Mouse (Mus musculus) heart, adult 2 months (tissue): Measurements from ENCODE around the gene Ehmt1. TPM values are rescaled to one million over a fixed set of nuclear protein-coding genes. Genes with fewer than 3 reads are reported as not detected.

Experiments used
- DNase-seq, 2 experiments: peaks; one replicate each; pipeline ENCODE4 v3.0.0; 2021
- H3K27ac ChIP-seq: fragments of 200-600 bp; 2 replicates; pipeline ENCODE4 v1.8.1; 2022
- H3K27me3 ChIP-seq: fragments of 200-500 bp; 2 replicates; pipeline ENCODE4 v1.6.1; 2012; ENCODE audit warnings: mild to moderate bottlenecking, low read length, inconsistent platforms, mixed read lengths; ENCODE audit not compliant: control insufficient read depth, insufficient read depth
- H3K36me3 ChIP-seq: fragments of 200-500 bp; 2 replicates; pipeline ENCODE4 v1.6.1; 2012; ENCODE audit warnings: low read length, inconsistent platforms; ENCODE audit not compliant: control insufficient read depth, insufficient read depth
- H3K4me1 ChIP-seq: fragments of 200-500 bp; 2 replicates; pipeline ENCODE4 v1.6.1; 2011; ENCODE audit warnings: low read length; ENCODE audit not compliant: control insufficient read depth, insufficient read depth
- H3K4me3 ChIP-seq: fragments of 200-600 bp; 2 replicates; pipeline ENCODE4 v1.8.1; 2022
- H3K79me2 ChIP-seq: fragments of 200-500 bp; replicated peaks from 2 replicates; pipeline ENCODE4 v1.6.1; 2012; ENCODE audit warnings: mild to moderate bottlenecking, inconsistent platforms, low read length, moderate library complexity, mixed read lengths; ENCODE audit not compliant: control insufficient read depth, insufficient read depth
- H3K9ac ChIP-seq: fragments of 200-500 bp; 2 replicates; pipeline ENCODE4 v1.6.1; 2012; ENCODE audit warnings: low read depth, mild to moderate bottlenecking, control low read depth, inconsistent platforms, low read length, mixed read lengths
- CTCF ChIP-seq: fragments of 200-600 bp; IDR thresholded peaks from 2 replicates; pipeline ENCODE4 v1.8.1; 2022; ENCODE audit warnings: antibody characterized with exemption, mild to moderate bottlenecking, moderate library complexity
- EP300 ChIP-seq: fragments of 200-500 bp; IDR thresholded peaks from 2 replicates; pipeline ENCODE4 v1.6.1; 2011; ENCODE audit warnings: low read depth, low read length, control low read depth; ENCODE audit not compliant: insufficient read depth
- POLR2A ChIP-seq: fragments of 200-500 bp; IDR thresholded peaks from 2 replicates; pipeline ENCODE4 v1.6.1; 2011; ENCODE audit warnings: mild to moderate bottlenecking, low read depth, low read length, control low read depth; ENCODE audit not compliant: insufficient read depth
- WGBS: fragments of 180-500 bp; shearing (Covaris S2); methylation state at CpG from one replicate; pipeline ENCODE4 v1.1.7; 2018; 5-methylcytosine and 5-hydroxymethylcytosine counted together
- intact Hi-C: fragments of 180-260 bp; cut with DNase I; formaldehyde crosslinking; loops from one replicate; pipeline ENCODE4 v1.15.1; 2025
- polyA plus RNA-seq: library from polyadenylated mRNA; depleted of rRNA; stranded (reverse); fragments of >200 nt; gene quantifications from 2 replicates; pipeline ENCODE4 v1.2.3, GENCODE M21; 2012
- total RNA-seq, 2 experiments: library from RNA; stranded (reverse); gene quantifications; 2 replicates each; pipeline ENCODE4 v1.2.3; 2021

The Ehmt1 gene
- total and polyA plus RNA-seq, 3 experiments: 27.0 to 33.2 (median 29.8) TPM

DNA sequence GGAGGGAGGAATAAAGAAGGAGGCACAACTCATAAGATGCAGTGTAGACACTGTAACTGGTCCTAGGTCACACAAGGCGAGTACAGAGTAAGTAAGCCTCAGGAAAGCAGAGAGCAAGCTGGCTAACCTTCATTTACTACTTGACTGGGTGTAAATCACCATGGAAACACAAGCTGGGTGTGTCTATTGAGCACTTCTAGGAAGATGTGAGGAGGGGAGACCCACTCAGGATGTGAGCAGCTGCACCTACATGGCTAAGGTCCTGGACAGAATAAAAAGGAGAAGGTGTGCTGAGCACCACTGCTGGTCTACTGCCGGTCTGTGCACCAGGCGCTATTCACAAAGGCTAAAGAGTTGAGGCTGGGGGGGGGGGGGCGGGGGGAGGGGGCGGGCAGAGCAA is 142.6 kb downstream of the Ehmt1 start:
- Histone ChIP-seq H3K27me3 (no peaks in the 10 kb centered on the region), H3K36me3 (no peaks in the 10 kb centered on the region), H3K4me1 (no peaks in the 10 kb centered on the region; the same call in 1 of the 2 replicates), H3K27ac (no peak overlapping the region), H3K9ac (no peak overlapping the region), H3K79me2 (no peaks in the 10 kb centered on the region), H3K4me3 (no peak overlapping the region)
- intact Hi-C loops: no loop called here
- 48% methylated on average over 3 of the region's 5 CpGs for WGBS
- no peak for DNase-seq
- TF ChIP-seq EP300 (no peak), CTCF (no peak), POLR2A (no peak)

DNA sequence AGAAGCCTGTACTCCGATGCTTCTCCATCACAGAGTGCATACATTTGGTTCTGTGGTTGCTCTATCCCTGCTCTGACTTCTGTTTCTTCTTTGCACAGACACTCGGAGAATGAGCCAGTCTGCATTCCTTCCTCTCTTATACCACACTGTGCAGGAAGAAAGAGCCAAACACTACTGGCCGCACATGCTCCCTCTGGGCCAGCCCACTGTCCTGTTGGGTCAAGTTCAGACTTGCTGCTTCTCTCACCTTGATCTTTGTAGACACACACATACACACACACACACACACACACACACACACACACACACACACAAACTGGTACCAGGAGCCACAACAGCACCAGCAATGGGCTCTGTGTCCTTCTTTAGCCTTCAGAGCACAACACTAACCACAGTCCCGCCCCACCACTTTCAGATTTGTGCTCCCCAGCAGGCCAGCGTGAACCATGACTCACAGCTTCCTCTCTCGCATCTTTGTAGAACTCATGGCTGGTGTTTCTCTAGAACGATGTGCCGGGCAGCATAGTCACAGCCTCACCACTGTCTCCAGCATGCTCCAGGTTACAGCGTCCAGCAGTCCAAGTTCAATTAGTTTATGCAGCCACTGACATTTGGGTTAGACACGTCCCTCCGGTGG is 143.3 kb downstream of the Ehmt1 start:
- TF ChIP-seq EP300 (no peak), CTCF (no peak), POLR2A (no peak)
- Histone ChIP-seq H3K4me1 (no peaks in the 10 kb centered on the region; the same call in 1 of the 2 replicates), H3K9ac (no peak overlapping the region), H3K79me2 (no peaks in the 10 kb centered on the region), H3K4me3 (no peak overlapping the region), H3K27ac (no peak overlapping the region), H3K36me3 (no peaks in the 10 kb centered on the region), H3K27me3 (no peaks in the 10 kb centered on the region)
- intact Hi-C loops: no loop called here
- no peak for DNase-seq
- 68% methylated on average over 11 of the region's 11 CpGs for WGBS

DNA sequence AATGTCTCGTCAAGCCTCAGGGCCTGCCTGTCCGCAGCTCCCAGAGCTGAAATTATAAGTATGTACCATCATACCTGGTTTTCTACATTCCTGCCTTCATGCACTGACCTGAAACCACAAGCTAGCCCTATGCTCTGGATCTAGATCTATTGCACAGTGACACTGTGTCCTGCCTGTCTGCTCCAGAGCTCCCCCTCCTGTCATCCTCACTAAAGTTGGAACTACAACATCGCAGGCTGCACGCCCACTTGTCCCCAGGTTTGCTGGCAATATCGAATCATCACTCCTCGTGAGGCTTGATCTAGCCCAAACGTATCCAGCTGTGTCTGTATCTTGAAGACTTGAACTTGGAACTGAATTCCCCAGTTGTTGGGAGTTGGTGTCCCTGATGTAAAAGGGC is 144.6 kb downstream of the Ehmt1 start:
- no peaks in the 10 kb centered on the region for H3K27me3 ChIP-seq
- intact Hi-C loops: no loop called here
- no peak overlapping the region for H3K27ac ChIP-seq
- TF ChIP-seq POLR2A (no peak), CTCF (peak; percentile 48)
- no peak overlapping the region for H3K4me3 ChIP-seq
- DNase-seq: no peak
- no peaks in the 10 kb centered on the region; the same call in 1 of the 2 replicates for H3K4me1 ChIP-seq
- no peak overlapping the region for H3K9ac ChIP-seq
- H3K36me3 ChIP-seq: no peaks in the 10 kb centered on the region
- 65% methylated on average over 7 of the region's 7 CpGs for WGBS
- no peaks in the 10 kb centered on the region for H3K79me2 ChIP-seq

GRCm38 (mm10) chr2:24770861-24771260 is 148.6 kb downstream of the Ehmt1 start:
- no peaks in the 10 kb centered on the region for H3K27me3 ChIP-seq
- H3K4me1 ChIP-seq: no peaks in the 10 kb centered on the region; the same call in 1 of the 2 replicates
- H3K27ac ChIP-seq: no peak overlapping the region
- 60% methylated on average over 4 of the region's 4 CpGs for WGBS
- no peak for DNase-seq
- no peak overlapping the region for H3K9ac ChIP-seq
- TF ChIP-seq CTCF (no peak), POLR2A (no peak), EP300 (no peak)
- no peaks in the 10 kb centered on the region for H3K79me2 ChIP-seq
- intact Hi-C loops: no loop called here
- H3K4me3 ChIP-seq: no peak overlapping the region
- H3K36me3 ChIP-seq: no peaks in the 10 kb centered on the region

DNA sequence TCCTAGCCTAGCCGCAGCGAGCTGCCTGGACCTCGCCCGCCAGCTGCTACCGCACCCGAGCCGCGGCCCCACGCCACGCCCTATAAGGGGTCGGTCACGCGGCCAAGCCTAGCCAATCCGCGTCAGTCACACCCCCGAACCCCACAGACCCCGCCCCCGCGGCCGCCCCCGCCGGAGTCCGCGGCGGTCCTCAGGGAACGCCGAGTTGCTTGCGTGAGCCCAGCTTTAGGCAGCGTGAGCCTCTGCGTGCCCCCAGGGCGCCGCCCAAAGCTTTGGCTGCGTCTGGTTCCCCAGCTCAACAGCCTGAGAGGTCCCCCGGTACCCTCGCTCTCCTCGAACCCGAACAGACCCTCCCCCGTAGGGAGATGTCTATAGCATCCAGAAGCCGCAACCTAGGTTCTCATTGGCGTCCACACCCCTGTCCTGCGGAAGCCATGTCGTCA is 156.3 kb downstream of the Ehmt1 start, which contains the start of gene Cacna1b:
Gene Cacna1b, minus strand, starts transcription at position 38 of the 443 bp plus-strand sequence.
- H3K36me3 ChIP-seq: no peaks in the 10 kb centered on the region
- no peak for TF ChIP-seq CTCF
- TF ChIP-seq EP300: no peak
- TF ChIP-seq POLR2A: no peak
- peak within 1 kb of the TSS; percentile 32 for H3K4me3 ChIP-seq
- DNase-seq: peak; percentile 36 to 55
- H3K4me1 ChIP-seq: no peaks in the 10 kb centered on the region; the same call in 1 of the 2 replicates
- peaks cover 12% of the 10 kb centered on the region for H3K27me3 ChIP-seq
- H3K9ac ChIP-seq: no peak within 1 kb of the TSS
- no peak within 1 kb of the TSS for H3K27ac ChIP-seq
- WGBS: under 1% methylated on average over 42 of the region's 42 CpGs
- no peaks in the 10 kb centered on the region for H3K79me2 ChIP-seq
- intact Hi-C loops: no loop called here

DNA sequence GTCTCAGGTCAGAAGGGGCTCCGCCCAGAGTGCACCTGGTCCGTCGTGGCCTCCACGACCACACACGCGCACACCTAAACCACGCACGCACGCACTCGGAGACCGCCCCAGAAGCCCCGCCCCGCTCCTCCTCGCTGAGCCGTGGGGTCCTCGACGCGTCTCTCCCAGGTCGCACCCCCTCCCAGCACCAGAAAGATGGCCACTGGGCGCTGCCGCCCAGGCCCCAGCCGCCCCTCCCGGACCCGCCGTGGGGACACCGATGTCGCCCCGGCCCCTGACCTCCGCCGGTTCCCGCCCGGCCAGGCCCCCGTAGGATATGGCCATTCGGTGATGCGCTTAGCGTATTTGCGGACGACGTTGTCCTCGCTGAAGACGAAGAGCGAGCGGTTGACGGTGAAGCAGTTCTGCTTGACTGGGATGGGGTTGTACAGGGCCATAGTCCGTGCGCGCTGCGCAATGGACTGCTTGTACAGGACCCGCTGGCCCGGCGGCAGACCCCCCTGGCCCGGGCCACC is 156.9 kb downstream of the Ehmt1 start:
- H3K4me1 ChIP-seq: no peaks in the 10 kb centered on the region; the same call in 1 of the 2 replicates
- no peak for TF ChIP-seq POLR2A
- TF ChIP-seq EP300: no peak
- no peak for TF ChIP-seq CTCF
- no peaks in the 10 kb centered on the region for H3K79me2 ChIP-seq
- DNase-seq: no peak
- H3K27ac ChIP-seq: no peak overlapping the region
- H3K4me3 ChIP-seq: peak overlapping the region; percentile 30
- peaks cover 12% of the 10 kb centered on the region for H3K27me3 ChIP-seq
- H3K9ac ChIP-seq: no peak overlapping the region
- intact Hi-C loops: no loop called here
- H3K36me3 ChIP-seq: no peaks in the 10 kb centered on the region
- WGBS: 1% methylated on average over 52 of the region's 52 CpGs
